Mouse (Mus musculus) layer of hippocampus, adult 9-10 months (tissue): ENCODE results near the gene Tdpoz4.
"Not testable (repeated sequence)": the region's sequence is repeated elsewhere in the genome, so short reads cannot be mapped to it uniquely, and the experiment has no call there.

Experiments used
- DNase-seq: peaks from one replicate; pipeline ENCODE4 v3.0.0; 2022; ENCODE audit warnings: low spot score

Gene Tdpoz4

DNA sequence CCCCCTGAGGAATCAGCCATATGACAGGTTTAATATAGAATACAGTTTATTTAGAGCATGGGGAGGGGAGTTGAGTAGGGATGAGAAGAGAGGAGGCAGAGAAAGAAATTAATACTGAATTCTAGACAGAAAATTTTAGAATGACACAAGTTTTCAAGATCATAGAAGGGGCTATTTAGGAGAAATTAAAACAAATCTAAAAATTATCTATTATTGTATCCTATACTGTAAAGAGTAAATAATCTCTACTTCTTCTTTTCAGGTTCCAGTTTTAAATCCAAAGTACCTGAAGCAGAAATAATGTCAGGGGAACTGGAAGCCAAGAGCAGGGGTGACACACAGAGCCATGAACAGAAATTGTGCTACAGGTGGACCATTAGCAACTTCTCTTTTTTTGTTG, at the start of gene Tdpoz4:
TSS of gene Tdpoz4 (plus strand) at position 301 of the 400 bp plus-strand sequence.
- not testable (repeated sequence) for DNase-seq

DNA sequence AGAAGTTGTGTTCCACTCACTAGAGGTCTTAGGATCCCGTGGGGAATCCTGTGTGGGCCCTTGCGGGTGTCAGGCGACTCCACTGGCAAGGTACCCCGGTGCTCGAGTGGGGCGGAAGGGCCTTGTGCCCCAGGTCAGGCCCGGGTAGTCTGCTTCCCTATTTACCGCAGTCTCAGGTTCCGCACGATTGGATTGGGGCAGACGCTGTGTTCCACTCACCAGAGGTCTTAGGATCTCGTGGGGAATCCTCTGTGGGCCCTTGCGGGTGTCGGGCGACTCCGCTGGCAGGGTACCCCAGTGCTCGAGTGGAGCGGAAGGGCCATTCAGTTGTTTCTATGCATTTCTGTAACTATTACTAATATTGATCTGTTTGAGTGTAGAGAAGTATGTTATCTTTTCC, 42.2 kb upstream of the Tdpoz4 start:
- not testable (repeated sequence) for DNase-seq

DNA sequence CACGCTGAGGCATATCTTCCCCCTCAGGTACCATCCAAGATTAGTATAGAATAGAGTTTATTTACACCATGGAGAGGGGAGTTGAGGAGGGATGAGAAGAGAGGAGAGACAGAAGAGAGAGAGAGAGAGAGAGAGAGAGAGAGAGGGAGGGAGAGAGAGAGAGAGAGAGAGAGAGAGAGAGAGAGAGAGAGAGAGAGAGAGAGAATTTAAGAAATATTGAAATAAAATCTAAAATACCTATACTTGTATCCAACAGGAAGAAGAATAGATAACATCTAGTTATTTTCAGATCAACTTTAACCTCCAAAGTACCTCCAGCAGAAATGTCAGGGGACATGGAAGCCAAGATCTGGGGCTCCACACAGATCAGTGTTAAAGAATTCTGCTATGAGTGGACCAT, 23.5 kb upstream of the Tdpoz4 start, which contains the start of gene Gm5773:
TSS of gene Gm5773 (plus strand) at position 301 of the 400 bp plus-strand sequence.
- not testable (repeated sequence) for DNase-seq

DNA sequence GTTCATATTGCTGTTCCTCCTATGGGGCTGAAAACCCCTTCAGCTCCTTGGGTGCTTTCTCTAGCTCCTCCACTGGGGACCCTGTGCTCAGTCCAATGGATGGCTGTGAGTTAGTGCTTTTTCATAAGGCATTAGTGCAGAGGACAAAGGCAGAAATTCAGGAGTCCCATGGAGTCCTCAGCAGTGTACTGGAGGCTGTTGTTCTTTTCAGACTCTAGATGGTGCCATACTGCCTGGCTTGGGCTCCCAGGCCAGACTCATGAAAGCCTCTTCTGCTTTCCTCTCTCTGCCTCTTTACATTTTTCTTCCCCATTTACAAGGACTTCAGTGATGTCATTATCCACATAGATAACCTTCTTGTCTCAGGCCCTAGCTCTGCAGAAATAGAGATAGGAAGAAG, 17.1 kb downstream of the Tdpoz4 start:
- DNase-seq: not testable (repeated sequence)

GRCm38 (mm10) chr3:93825720-93826119, 29.5 kb downstream of the Tdpoz4 start, which contains the start of gene Tdpoz3:
TSS of gene Tdpoz3 (plus strand) at chr3:93826020.
- DNase-seq: not testable (repeated sequence)
